Mouse (Mus musculus): ENCODE measurements around the gene Dennd1a. TPM values are rescaled to one million over a fixed set of nuclear protein-coding genes. Genes with fewer than 3 reads are reported as not detected.

Gene Dennd1a
- total RNA-seq, 2 experiments from 2014 or later = 28.3 to 29.8 TPM

DNA sequence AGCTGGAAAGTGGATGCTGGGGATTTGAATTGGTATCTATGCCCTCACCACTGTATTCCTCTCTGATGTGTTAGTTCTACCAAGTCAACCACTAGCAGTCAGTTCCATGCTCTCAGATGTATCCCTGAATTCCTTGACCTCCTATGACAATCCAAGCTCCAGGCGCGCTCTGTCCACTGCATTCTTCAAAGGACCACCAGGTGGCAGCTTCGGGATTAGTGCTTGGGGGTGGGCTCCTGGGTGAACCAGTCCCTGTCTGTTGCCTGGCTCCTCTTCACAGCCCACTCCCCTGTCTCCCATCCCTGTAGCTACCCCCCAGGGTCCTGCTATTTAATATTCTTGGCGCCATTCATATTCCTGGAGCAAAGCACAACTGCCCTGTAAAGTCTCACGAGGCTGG lies 512.6 kb downstream of the Dennd1a start:
- DNase-seq = peak; percentile 57

DNA sequence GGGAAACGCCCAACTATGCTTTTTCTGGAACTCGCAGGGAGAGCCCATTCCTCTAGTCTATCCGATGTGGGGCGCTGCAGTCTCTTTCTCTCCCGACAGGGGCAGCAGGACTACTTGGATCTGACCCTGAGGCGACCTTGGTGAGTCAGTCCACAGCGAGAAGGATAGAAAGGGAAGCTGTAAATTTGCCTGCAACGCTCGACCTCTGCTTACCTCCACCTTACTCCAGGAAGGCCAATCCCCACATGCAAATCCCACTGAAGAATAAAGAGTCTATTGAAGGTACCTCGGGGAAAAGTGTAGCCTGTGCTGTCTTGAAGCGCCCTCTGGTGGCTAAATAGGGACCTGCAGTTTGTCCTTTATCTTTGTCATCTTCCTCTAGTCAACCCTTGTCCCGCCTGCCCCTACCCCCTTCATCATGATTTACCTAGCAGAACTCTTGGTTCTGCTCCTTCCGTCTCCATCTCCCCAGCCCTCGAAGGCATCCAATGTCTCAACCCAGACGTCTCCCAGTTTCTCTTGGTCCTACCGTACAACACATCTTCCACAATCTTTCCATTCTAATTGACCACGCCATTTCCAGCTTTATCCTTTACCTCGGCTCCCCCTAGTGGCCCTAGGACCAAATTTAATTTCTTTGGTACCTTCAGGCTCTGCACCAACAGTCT lies 515.4 kb downstream of the Dennd1a start:
- DNase-seq = peak; percentile 87

DNA sequence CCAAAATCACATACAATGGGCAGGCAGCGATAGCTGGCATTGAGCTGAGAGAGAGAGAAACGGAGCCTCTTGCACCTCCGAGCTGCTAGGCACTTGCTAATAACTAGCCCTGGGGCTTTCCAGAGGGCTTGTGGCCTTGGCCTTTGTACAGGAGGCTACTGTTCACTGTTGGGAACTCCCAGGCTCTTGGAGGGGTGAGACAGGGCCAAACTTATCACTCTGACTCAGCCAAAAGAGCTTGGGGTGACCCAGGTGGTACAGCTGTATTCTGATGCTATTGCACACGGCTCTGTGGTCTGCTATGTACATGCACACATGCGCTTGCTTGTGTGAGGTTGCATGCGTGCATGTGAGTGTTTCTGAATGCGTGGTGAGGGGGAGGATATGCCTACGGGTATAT lies 517.4 kb downstream of the Dennd1a start:
- DNase-seq = no peak

DNA sequence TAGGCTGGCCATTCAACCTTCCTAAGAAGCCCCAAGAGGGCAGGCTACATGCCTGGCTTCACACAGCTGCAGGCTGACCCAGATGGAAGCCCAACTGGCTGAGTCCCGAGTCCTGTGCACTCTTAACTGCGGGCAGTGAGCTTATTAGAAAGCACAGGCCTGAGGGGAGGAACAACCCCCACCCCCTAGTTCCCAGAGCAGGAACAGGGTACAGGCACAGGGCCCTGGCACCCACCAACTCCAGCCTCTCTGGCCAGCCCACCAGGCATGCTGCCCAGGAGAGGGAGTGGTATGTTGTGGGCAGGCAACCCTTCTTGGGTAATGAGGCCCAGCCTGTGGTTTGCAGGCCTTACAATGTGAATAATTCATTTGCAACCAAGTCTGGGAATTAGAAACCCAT lies 518.3 kb downstream of the Dennd1a start:
- peak; percentile 71 for DNase-seq

- DNase-seq = no peak
These were observed 519.5 kb downstream of the Dennd1a start for GRCm38 (mm10) chr2:37767739-37768138.

DNA sequence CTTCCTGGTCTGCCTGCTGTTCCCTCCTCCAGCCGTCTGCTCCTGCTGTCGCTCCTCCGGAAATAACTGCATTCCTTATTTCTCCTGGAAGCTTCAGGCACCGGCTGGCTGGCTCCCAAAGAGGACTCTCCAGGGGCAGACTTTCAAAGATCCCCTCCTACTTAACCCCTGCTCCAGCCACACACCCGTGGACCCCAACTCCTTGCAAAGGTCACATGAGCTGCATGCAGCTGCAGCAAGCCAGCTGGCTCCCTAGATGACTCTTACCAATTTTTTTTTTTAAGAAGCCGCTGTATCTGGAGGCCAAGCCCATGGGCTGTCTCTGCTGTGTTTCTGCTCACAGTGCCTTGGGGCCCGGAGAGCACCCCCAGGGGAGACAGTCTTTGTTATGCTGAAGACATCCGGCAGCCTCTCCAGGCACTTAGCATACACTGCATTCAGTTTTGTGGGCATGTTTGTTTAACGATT lies 520.1 kb downstream of the Dennd1a start:
- peak; percentile 75 for DNase-seq

GRCm38 (mm10) chr2:37766027-37766761 lies 521.0 kb downstream of the Dennd1a start:
- DNase-seq = no peak

DNA sequence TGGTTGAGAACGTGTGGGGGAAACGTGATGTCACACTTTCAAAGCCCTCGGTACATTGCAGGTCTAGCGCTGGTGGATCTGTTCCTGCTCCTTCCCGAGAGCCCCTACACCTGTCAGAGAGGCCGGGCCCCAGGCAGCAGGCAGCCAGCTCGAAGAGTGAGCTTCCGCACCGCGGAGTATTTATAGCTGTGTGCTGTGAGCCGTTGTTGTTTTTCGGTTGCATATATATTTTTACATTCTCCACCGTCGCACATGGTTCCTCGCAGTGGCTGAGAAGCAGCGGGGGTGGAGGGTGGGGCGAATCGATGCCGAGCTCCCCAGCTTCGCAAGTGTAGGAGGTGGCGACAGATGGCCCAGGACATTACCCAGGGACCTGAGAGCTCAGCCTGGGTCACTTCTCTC lies 522.1 kb downstream of the Dennd1a start:
- no peak for DNase-seq

- DNase-seq = no peak
These were observed 522.7 kb downstream of the Dennd1a start for GRCm38 (mm10) chr2:37764514-37764913.

DNA sequence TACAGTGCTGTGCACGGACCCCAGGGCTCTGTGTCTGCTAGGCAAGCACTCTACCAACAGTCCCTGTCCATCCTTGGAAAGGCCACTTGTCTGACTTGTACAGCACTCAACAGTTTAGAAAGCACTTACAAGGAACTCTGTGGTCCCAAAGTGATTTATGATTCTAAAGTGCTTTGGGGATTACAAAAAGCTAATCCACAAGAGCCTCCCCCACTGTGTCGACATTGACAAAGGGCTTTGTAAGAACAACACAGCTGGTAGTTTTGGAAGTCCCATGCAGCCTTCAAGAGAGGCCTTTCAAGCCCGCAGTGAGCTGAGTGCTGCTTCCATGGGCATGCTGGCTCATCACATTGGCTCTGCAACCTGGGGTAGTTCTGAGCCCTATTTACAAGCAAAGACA lies 523.6 kb downstream of the Dennd1a start:
- no peak for DNase-seq

GRCm38 (mm10) chr2:37760633-37761032 lies 526.6 kb downstream of the Dennd1a start:
- DNase-seq = no peak

DNA sequence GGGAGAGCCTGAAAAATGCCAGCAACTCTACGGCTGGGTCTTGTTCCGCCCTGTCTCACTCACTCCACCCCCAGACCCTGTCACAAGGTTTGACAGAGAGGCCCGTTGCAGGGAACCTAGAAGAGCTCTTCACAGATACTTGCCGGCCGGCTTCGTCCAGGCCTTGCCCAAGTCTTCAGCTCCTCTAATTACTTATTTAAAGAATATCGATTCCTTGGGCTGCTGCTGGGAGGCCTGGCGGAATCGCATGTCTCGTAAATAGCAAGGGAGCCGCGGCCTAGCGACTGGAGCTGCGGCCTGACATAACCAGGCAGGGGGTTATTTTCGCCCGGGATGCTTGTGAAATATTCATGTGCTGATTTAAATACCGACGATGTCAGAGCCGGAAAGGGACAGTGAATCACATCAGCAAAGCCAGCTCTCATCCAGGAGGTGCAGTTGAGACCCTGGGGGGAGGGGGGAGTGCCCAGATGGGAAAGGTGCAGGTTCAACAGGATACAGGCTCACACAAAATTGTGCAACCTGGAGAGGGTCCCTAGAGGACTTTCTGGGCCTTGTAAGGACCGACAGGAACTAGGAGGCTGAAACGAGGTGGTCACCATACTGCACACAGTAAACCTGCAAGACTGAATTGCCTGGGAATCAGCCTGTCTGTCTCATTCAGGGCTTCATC lies 528.7 kb downstream of the Dennd1a start:
- DNase-seq = no peak

- DNase-seq = no peak
These were observed 529.4 kb downstream of the Dennd1a start for GRCm38 (mm10) chr2:37757784-37758183.

DNA sequence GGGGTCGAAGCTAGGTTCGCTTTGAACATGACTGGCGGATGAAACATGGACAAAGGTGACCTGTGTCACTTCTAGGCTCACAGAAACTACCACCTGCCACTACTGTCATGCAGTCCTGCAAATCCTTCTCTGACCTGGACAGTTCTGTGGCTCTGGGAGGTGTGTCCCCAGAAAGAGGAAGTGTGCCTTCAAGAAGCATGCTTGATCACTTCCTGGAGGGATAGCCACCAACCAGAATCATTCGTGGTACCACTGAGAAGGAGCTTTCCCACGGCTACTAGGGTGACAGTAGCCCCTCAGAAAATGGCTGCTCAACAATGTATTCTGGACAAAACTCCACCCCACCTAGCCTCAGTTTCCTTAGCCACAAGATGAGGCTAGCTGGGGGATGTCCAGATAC lies 530.2 kb downstream of the Dennd1a start:
- DNase-seq = no peak

DNA sequence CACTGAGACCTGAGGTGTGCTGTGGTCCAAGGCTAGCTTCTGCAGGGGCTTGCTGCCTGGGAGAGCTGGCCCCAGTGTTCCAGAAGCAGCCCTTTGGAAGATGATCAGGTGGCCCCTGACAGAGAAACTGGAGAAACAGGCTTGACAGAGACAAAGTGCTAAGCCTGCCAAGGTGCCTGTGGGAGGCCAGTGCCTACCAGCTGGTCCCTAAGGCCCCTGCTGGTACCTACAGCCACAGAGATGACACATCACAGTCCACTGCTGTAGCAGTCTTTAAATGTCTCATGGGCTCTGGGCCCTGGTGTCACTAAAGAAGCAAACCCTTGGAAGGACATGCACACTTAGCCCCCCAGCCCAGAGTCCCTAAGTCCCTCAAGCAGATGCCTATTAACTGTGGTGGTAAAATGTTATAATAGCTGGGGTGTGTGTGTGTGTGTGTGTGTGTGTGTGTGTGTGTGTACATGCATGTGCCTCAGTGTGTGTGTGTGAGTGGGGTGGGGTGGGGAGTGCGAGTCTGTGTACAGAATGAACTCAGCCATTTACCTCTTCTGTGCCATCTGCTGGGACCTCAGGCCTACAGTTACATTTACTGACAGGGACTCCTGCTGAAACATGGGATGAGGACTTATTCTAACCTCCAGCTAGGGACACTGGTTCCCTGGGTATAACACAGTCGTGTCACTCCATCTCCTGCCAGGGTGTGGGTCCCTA lies 530.8 kb downstream of the Dennd1a start:
- DNase-seq = no peak

- no peak for DNase-seq
These were observed 536.1 kb downstream of the Dennd1a start for GRCm38 (mm10) chr2:37751114-37751513.

DNA sequence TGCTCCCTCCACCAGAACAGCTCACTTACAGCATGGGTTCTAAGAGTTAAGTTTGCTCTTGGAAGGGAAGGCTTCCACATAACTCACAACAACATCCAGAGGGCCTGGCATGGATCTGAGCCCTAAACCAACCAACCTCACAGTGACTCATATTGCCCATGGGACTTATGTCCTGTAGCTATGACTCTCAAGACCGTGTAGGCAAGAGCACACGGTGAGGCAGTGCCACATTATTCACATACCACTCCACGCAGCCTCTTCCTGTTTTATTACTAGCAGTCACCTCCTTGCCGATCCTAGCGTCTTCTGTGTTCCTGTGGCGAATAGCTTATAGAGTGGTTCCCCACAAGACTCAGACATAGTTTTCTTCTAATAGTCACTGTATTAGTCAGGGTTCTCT lies 537.9 kb downstream of the Dennd1a start:
- DNase-seq = no peak

Small RNA genes lying within 50 kb of the gene (microRNA-seq; reads per million reads assigned to microRNA genes)
- gene Gm44455 = 0 reads per million in 2 experiments

Other genes starting within 250 kb of the Dennd1a start
- 1 to 10 TPM in 1 of 2 experiments, under 1 TPM in 1; 0.59 to 1.2 TPM for gene Lhx2, start 51.9 kb upstream of the Dennd1a start, total RNA-seq (2021)
- gene Nek6, start 224.3 kb upstream of the Dennd1a start, total RNA-seq (2021) = 10 to 100 TPM; 17.2 to 17.5 TPM